9 mouse cellular contexts compared by ENCODE assay signal in genomic region chr2:29764831-29765230, GRCm38 (mm10). TPM values are rescaled to one million over a fixed set of nuclear protein-coding genes. Genes with fewer than 3 reads are reported as not detected.
A peak's percentile ranks its signal among the peaks of the same experiment; 100 is the strongest.
DNase-seq lines count a peak whose midpoint lies in the region; ATAC-seq and TF ChIP-seq lines count a peak whose summit lies in the region.
"Had no signal": no experiment of that assay in that cellular context is flagged by ENCODE, and none has a peak within 500 bp of the region (broad histone marks: within the 10 kb centered on the region; RNA-seq: fewer than 3 reads in every experiment).

No protein-coding gene starts in this region.

- H3K4me3 ChIP-seq in neural tube, embryonic 15.5 days (replicated peaks), result no peak overlapping the region
- H3K4me3 ChIP-seq in forebrain, embryonic 16.5 days (replicated peaks; ENCODE audit: low read length), result no peak overlapping the region
- H3K4me3 ChIP-seq in intestine, postnatal 0 days (ENCODE audit: low read depth, low read length), result no peak overlapping the region
- no peak overlapping the region for H3K4me3 ChIP-seq in limb, embryonic 14.5 days (replicated peaks; ENCODE audit: low read length)
- H3K4me3 ChIP-seq: embryonic facial prominence, embryonic 12.5 days had no signal

- no peak for ATAC-seq in neural tube, embryonic 15.5 days (ENCODE audit: low FRiP score)
- ATAC-seq in forebrain, embryonic 16.5 days, result peak; percentile 49; the same call in 1 of the 2 replicates
- peak; percentile 58 for ATAC-seq in intestine, postnatal 0 days
- ATAC-seq in limb, embryonic 14.5 days (ENCODE audit: low FRiP score, low read depth), result no peak

- H3K27ac ChIP-seq in neural tube, embryonic 15.5 days (replicated peaks), result no peak overlapping the region
- H3K27ac ChIP-seq in forebrain, embryonic 16.5 days (ENCODE audit: low read length), result no peak overlapping the region
- H3K27ac ChIP-seq in intestine, postnatal 0 days (ENCODE audit: low read depth, low read length), result no peak overlapping the region
- H3K27ac ChIP-seq in limb, embryonic 14.5 days (replicated peaks; ENCODE audit: low read depth, low read length), result no peak overlapping the region
- H3K27ac ChIP-seq: embryonic facial prominence, embryonic 12.5 days had no signal

- no peaks in the 10 kb centered on the region for H3K4me1 ChIP-seq in neural tube, embryonic 15.5 days
- no peaks in the 10 kb centered on the region for H3K4me1 ChIP-seq in forebrain, embryonic 16.5 days (replicated peaks; ENCODE audit: control insufficient read depth, insufficient read depth, low read length)
- H3K4me1 ChIP-seq in intestine, postnatal 0 days (replicated peaks; ENCODE audit: control insufficient read depth, insufficient read depth, low read length), result 0 out of 2 replicates have a peak, but pooled peaks cover 5% of the 10 kb centered on the region
- H3K4me1 ChIP-seq in limb, embryonic 14.5 days (ENCODE audit: control insufficient read depth, insufficient read depth, low read length), result no peaks in the 10 kb centered on the region
- H3K4me1 ChIP-seq: embryonic facial prominence, embryonic 12.5 days had no signal

- no peaks in the 10 kb centered on the region for H3K36me3 ChIP-seq in neural tube, embryonic 15.5 days
- H3K36me3 ChIP-seq in forebrain, embryonic 16.5 days (ENCODE audit: control insufficient read depth, insufficient read depth), result no peaks in the 10 kb centered on the region
- no peaks in the 10 kb centered on the region for H3K36me3 ChIP-seq in intestine, postnatal 0 days (ENCODE audit: control insufficient read depth, insufficient read depth)
- no peaks in the 10 kb centered on the region for H3K36me3 ChIP-seq in limb, embryonic 14.5 days (ENCODE audit: control insufficient read depth, insufficient read depth, low read length)
- no peaks in the 10 kb centered on the region for H3K36me3 ChIP-seq in splenic B cell, adult 2 months (ENCODE audit: control insufficient read depth, insufficient read depth, low read length, poor library complexity, severe bottlenecking)
- H3K36me3 ChIP-seq: embryonic facial prominence, embryonic 12.5 days had no signal

- H3K9ac ChIP-seq in neural tube, embryonic 15.5 days (replicated peaks), result no peak overlapping the region
- H3K9ac ChIP-seq in forebrain, embryonic 16.5 days (replicated peaks; ENCODE audit: low read depth, low read length), result no peak overlapping the region
- H3K9ac ChIP-seq in intestine, postnatal 0 days (ENCODE audit: low read depth, low read length), result no peak overlapping the region
- H3K9ac ChIP-seq in limb, embryonic 14.5 days (ENCODE audit: low read depth, low read length, severe bottlenecking), result no peak overlapping the region
- H3K9ac ChIP-seq: embryonic facial prominence, embryonic 12.5 days had no signal

- H3K27me3 ChIP-seq in neural tube, embryonic 15.5 days (replicated peaks), result no peaks in the 10 kb centered on the region
- no peaks in the 10 kb centered on the region for H3K27me3 ChIP-seq in forebrain, embryonic 16.5 days (replicated peaks; ENCODE audit: control insufficient read depth, insufficient read depth, low read length)
- no peaks in the 10 kb centered on the region for H3K27me3 ChIP-seq in intestine, postnatal 0 days (replicated peaks; ENCODE audit: control insufficient read depth, insufficient read depth, low read length)
- H3K27me3 ChIP-seq in limb, embryonic 14.5 days (ENCODE audit: control insufficient read depth, insufficient read depth, low read length), result no peaks in the 10 kb centered on the region
- no peaks in the 10 kb centered on the region for H3K27me3 ChIP-seq in splenic B cell, adult 2 months (ENCODE audit: control insufficient read depth, insufficient read depth, low read length, poor library complexity, severe bottlenecking)

- peak; percentile 97 for TF ChIP-seq CTCF in intestine, postnatal 0 days (IDR thresholded peaks at IDR 0.05; ENCODE audit: low read depth)

- 0% methylated on average over 1 of the region's 1 CpGs for WGBS in neural tube, embryonic 15.5 days
- WGBS in forebrain, embryonic 16.5 days, result 3% methylated on average over 1 of the region's 1 CpGs
- WGBS in intestine, postnatal 0 days, result 0% methylated on average over 1 of the region's 1 CpGs
- 8% methylated on average over 1 of the region's 1 CpGs for WGBS in limb, embryonic 14.5 days

- TF ChIP-seq POLR2A in limb, embryonic 14.5 days (IDR thresholded peaks at IDR 0.05; ENCODE audit: borderline replicate concordance, extremely low read depth, insufficient read depth, insufficient read length), result no peak

- DNase-seq in neural tube, embryonic 10.5 days (ENCODE audit: extremely low spot score, low spot score), result peak; percentile 79
- DNase-seq in c-Kit-positive CD71-positive TER-119-positive erythroid progenitor cells, embryonic 14.5 days (ENCODE audit: low spot score), result peak; percentile 63
- peak; percentile 74 for DNase-seq in limb, embryonic 14.5 days (ENCODE audit: low spot score)
- peak; percentile 17 to 52 for DNase-seq in monocyte, adult 2 months (ENCODE audit: low read depth in 1 of 2, low spot score in 2 of 2)
- DNase-seq in splenic B cell, adult 2 months (ENCODE audit: low read depth, low spot score), result peak; percentile 76

- no peaks in the 10 kb centered on the region for H3K9me3 ChIP-seq in neural tube, embryonic 15.5 days (replicated peaks)
- H3K9me3 ChIP-seq in forebrain, embryonic 16.5 days (ENCODE audit: control insufficient read depth, low read length), result no peaks in the 10 kb centered on the region
- H3K9me3 ChIP-seq in intestine, postnatal 0 days (ENCODE audit: control insufficient read depth), result no peaks in the 10 kb centered on the region
- no peaks in the 10 kb centered on the region for H3K9me3 ChIP-seq in limb, embryonic 14.5 days (ENCODE audit: control insufficient read depth, low read length)
- H3K9me3 ChIP-seq: embryonic facial prominence, embryonic 12.5 days had no signal

- H3K4me2 ChIP-seq in neural tube, embryonic 15.5 days, result no peak overlapping the region
- no peak overlapping the region for H3K4me2 ChIP-seq in forebrain, embryonic 16.5 days (ENCODE audit: low read length)
- H3K4me2 ChIP-seq in intestine, postnatal 0 days (replicated peaks; ENCODE audit: low read depth), result no peak overlapping the region
- H3K4me2 ChIP-seq in limb, embryonic 14.5 days (replicated peaks; ENCODE audit: low read depth, low read length, severe bottlenecking), result no peak overlapping the region
- H3K4me2 ChIP-seq: embryonic facial prominence, embryonic 12.5 days had no signal

RNA-seq across cellular contexts. Expression of gene Gm13547, which starts 5.7 kb away (rescaled TPM):
- polyA plus RNA-seq in neural tube, embryonic 15.5 days (2015; fragmentation: Nextera tagmentation; extraction: Ambion mirVana), result not detected in 2 replicates
- 0.42 TPM in 1 of 2 replicates, not detected in the other for polyA plus RNA-seq in forebrain, embryonic 16.5 days (2015; fragmentation: Nextera tagmentation; extraction: Ambion mirVana)
- polyA plus RNA-seq in intestine, postnatal 0 days (2015; fragmentation: Nextera tagmentation; extraction: Ambion mirVana), result not detected in 2 replicates
- not detected in 2 replicates for polyA plus RNA-seq in limb, embryonic 14.5 days (2012; rRNA removed)
- 0.98 TPM in 1 of 2 replicates, not detected in the other for polyA plus RNA-seq in limb, embryonic 14.5 days (2014; fragmentation: Nextera tagmentation; extraction: Ambion mirVana)
- polyA plus RNA-seq: embryonic facial prominence, embryonic 12.5 days had no signal

RNA-seq across cellular contexts. Expression of gene Gm13420, which starts 13.3 kb away (rescaled TPM):
- polyA plus RNA-seq in neural tube, embryonic 15.5 days (2015; fragmentation: Nextera tagmentation; extraction: Ambion mirVana), result 0.19 and 0.33 TPM in 2 replicates
- polyA plus RNA-seq in forebrain, embryonic 16.5 days (2015; fragmentation: Nextera tagmentation; extraction: Ambion mirVana), result 0.22 TPM in 1 of 2 replicates, not detected in the other
- 0.10 TPM in 1 of 2 replicates, not detected in the other for polyA plus RNA-seq in intestine, postnatal 0 days (2015; fragmentation: Nextera tagmentation; extraction: Ambion mirVana)
- 0.05 and 0.08 TPM in 2 replicates for polyA plus RNA-seq in limb, embryonic 14.5 days (2012; rRNA removed)
- 0.17 TPM in 1 of 2 replicates, not detected in the other for polyA plus RNA-seq in limb, embryonic 14.5 days (2014; fragmentation: Nextera tagmentation; extraction: Ambion mirVana)
- polyA plus RNA-seq: embryonic facial prominence, embryonic 12.5 days had no signal

RNA-seq across cellular contexts. Expression of gene Coq4, which starts 22.5 kb away (rescaled TPM):
- 41.2 and 44.7 TPM in 2 replicates for polyA plus RNA-seq in neural tube, embryonic 15.5 days (2015; fragmentation: Nextera tagmentation; extraction: Ambion mirVana)
- 29.8 and 35.9 TPM in 2 replicates for polyA plus RNA-seq in forebrain, embryonic 16.5 days (2015; fragmentation: Nextera tagmentation; extraction: Ambion mirVana)
- 27.7 and 28.3 TPM in 2 replicates for polyA plus RNA-seq in intestine, postnatal 0 days (2015; fragmentation: Nextera tagmentation; extraction: Ambion mirVana)
- polyA plus RNA-seq in limb, embryonic 14.5 days (2012; rRNA removed), result 27.2 and 31.6 TPM in 2 replicates
- polyA plus RNA-seq in limb, embryonic 14.5 days (2014; fragmentation: Nextera tagmentation; extraction: Ambion mirVana), result 29.4 and 34.1 TPM in 2 replicates

RNA-seq across cellular contexts. Expression of gene Trub2, which starts 23.5 kb away (rescaled TPM):
- 33.2 and 35.5 TPM in 2 replicates for polyA plus RNA-seq in neural tube, embryonic 15.5 days (2015; fragmentation: Nextera tagmentation; extraction: Ambion mirVana)
- 36.6 and 42.4 TPM in 2 replicates for polyA plus RNA-seq in forebrain, embryonic 16.5 days (2015; fragmentation: Nextera tagmentation; extraction: Ambion mirVana)
- 23.5 and 26.6 TPM in 2 replicates for polyA plus RNA-seq in intestine, postnatal 0 days (2015; fragmentation: Nextera tagmentation; extraction: Ambion mirVana)
- polyA plus RNA-seq in limb, embryonic 14.5 days (2012; rRNA removed), result 45.8 and 49.2 TPM in 2 replicates
- polyA plus RNA-seq in limb, embryonic 14.5 days (2014; fragmentation: Nextera tagmentation; extraction: Ambion mirVana), result 24.2 and 29.5 TPM in 2 replicates

RNA-seq across cellular contexts. Expression of gene Slc27a4, which starts 37.6 kb away (rescaled TPM):
- 43.0 and 48.9 TPM in 2 replicates for polyA plus RNA-seq in neural tube, embryonic 15.5 days (2015; fragmentation: Nextera tagmentation; extraction: Ambion mirVana)
- 28.3 and 33.7 TPM in 2 replicates for polyA plus RNA-seq in forebrain, embryonic 16.5 days (2015; fragmentation: Nextera tagmentation; extraction: Ambion mirVana)
- polyA plus RNA-seq in intestine, postnatal 0 days (2015; fragmentation: Nextera tagmentation; extraction: Ambion mirVana), result 105 and 118 TPM in 2 replicates
- 24.0 and 29.7 TPM in 2 replicates for polyA plus RNA-seq in limb, embryonic 14.5 days (2012; rRNA removed)
- 17.1 and 17.7 TPM in 2 replicates for polyA plus RNA-seq in limb, embryonic 14.5 days (2014; fragmentation: Nextera tagmentation; extraction: Ambion mirVana)

Comparison
In these comparisons a context has a peak if more than half of its experiments do, and no peak if none do; other contexts are left out.
1. ATAC-seq: peak in forebrain, embryonic 16.5 days (single experiment) and intestine, postnatal 0 days (single experiment); none in neural tube, embryonic 15.5 days (single experiment) and limb, embryonic 14.5 days (single experiment).
2. Peak in every context shown above with its lines, with median percentiles within 50 percentile points of each other: DNase-seq.